Mouse (Mus musculus) lung, postnatal 0 days (tissue): ENCODE data around the gene Gas8.

Experiments
- CTCF ChIP-seq: IDR thresholded peaks from 2 replicates; pipeline ENCODE4 v1.5.1; 2016; ENCODE audit warnings: antibody characterized with exemption, mild to moderate bottlenecking
- EP300 ChIP-seq: IDR thresholded peaks from 2 replicates; pipeline ENCODE4 v1.6.1; 2016; ENCODE audit warnings: antibody characterized with exemption, mild to moderate bottlenecking, control low read depth

GRCm38 (mm10) chr8:123536990-123537380 is 18.4 kb downstream of the Gas8 start:
- TF ChIP-seq CTCF: no peak
- TF ChIP-seq EP300: no peak
